8 mouse cellular contexts compared by ENCODE assay signal in genomic region chr7:126759050-126759671, GRCm38 (mm10). TPM values are rescaled to one million over a fixed set of nuclear protein-coding genes. Genes with fewer than 3 reads are reported as not detected.
A peak's percentile ranks its signal among the peaks of the same experiment; 100 is the strongest.
DNase-seq lines count a peak whose midpoint lies in the region; ATAC-seq and TF ChIP-seq lines count a peak whose summit lies in the region.

TSS of gene Mapk3 (plus strand) at chr7:126759601.

- H3K4me1 ChIP-seq in embryonic fibroblast, embryonic 13.5 days (ENCODE audit: control insufficient read depth, insufficient read depth, low read length): peaks cover 3% of the 10 kb centered on the region; the same call in 1 of the 2 replicates
- peaks cover 18% of the 10 kb centered on the region for H3K4me1 ChIP-seq in limb, embryonic 14.5 days (ENCODE audit: control insufficient read depth, insufficient read depth, low read length)
- peaks cover 21% of the 10 kb centered on the region for H3K4me1 ChIP-seq in midbrain, embryonic 16.5 days (ENCODE audit: control insufficient read depth, insufficient read depth, low read length)
- H3K4me1 ChIP-seq in spleen, adult 2 months (ENCODE audit: control insufficient read depth, insufficient read depth, insufficient read length): peaks cover 10% of the 10 kb centered on the region; the same call in 1 of the 2 replicates

- ATAC-seq in limb, embryonic 14.5 days (ENCODE audit: low FRiP score, low read depth): peak; percentile 79
- peak; percentile 73 for ATAC-seq in midbrain, embryonic 16.5 days

- peak within 1 kb of the TSS; percentile 85 for H3K9ac ChIP-seq in limb, embryonic 14.5 days (ENCODE audit: low read depth, low read length, severe bottlenecking)
- H3K9ac ChIP-seq in midbrain, embryonic 16.5 days (ENCODE audit: low read depth, low read length): peak within 1 kb of the TSS; percentile 92

- peak within 1 kb of the TSS; percentile 85 for H3ac ChIP-seq in C2C12 (ENCODE audit: control insufficient read depth, insufficient read length, low read depth)

- no peaks in the 10 kb centered on the region for H3K27me3 ChIP-seq in C2C12 (ENCODE audit: control insufficient read depth, insufficient read depth, insufficient read length)
- no peaks in the 10 kb centered on the region for H3K27me3 ChIP-seq in limb, embryonic 14.5 days (ENCODE audit: control insufficient read depth, insufficient read depth, low read length)
- H3K27me3 ChIP-seq in midbrain, embryonic 16.5 days (ENCODE audit: control insufficient read depth, insufficient read depth, low read depth, low read length): no peaks in the 10 kb centered on the region
- H3K27me3 ChIP-seq in spleen, adult 2 months (ENCODE audit: control insufficient read depth, insufficient read depth, low read length): no peaks in the 10 kb centered on the region

- WGBS in limb, embryonic 14.5 days: 0% methylated on average over 3 of the region's 38 CpGs
- WGBS in midbrain, embryonic 16.5 days: under 1% methylated on average over 27 of the region's 38 CpGs
- 2% methylated on average over 34 of the region's 38 CpGs for WGBS in spleen, adult 2 months

- TF ChIP-seq POLR2A in embryonic fibroblast, embryonic 13.5 days (IDR thresholded peaks at IDR 0.05; ENCODE audit: low read depth, low read length): no peak; the same call in 1 of the 2 replicates
- TF ChIP-seq POLR2A in limb, embryonic 14.5 days (IDR thresholded peaks at IDR 0.05; ENCODE audit: borderline replicate concordance, extremely low read depth, insufficient read depth, insufficient read length): no peak
- no peak for TF ChIP-seq POLR2A in spleen, adult 2 months (IDR thresholded peaks at IDR 0.05; ENCODE audit: low read depth, low read length)

- no peaks in the 10 kb centered on the region for H3K9me3 ChIP-seq in limb, embryonic 14.5 days (ENCODE audit: control insufficient read depth, low read length)
- H3K9me3 ChIP-seq in midbrain, embryonic 16.5 days (replicated peaks; ENCODE audit: control insufficient read depth, low read length, poor library complexity, severe bottlenecking): no peaks in the 10 kb centered on the region

- peak; percentile 62 for TF ChIP-seq CTCF in C2C12 (IDR thresholded peaks at IDR 0.05; ENCODE audit: control insufficient read depth, insufficient read depth, insufficient read length)
- peak; percentile 67; the same call in 1 of the 2 replicates for TF ChIP-seq CTCF in embryonic fibroblast, embryonic 13.5 days (IDR thresholded peaks at IDR 0.05; ENCODE audit: borderline replicate concordance, insufficient read depth, low read length)
- TF ChIP-seq CTCF in spleen, adult 2 months (IDR thresholded peaks at IDR 0.05; ENCODE audit: extremely low read depth, insufficient read depth, insufficient read length, insufficient replicate concordance): peak; percentile 62; the same call in 1 of the 2 replicates

- H3K4me2 ChIP-seq in limb, embryonic 14.5 days (replicated peaks; ENCODE audit: low read depth, low read length, severe bottlenecking): peak within 1 kb of the TSS; percentile 93
- peak within 1 kb of the TSS; percentile 76 for H3K4me2 ChIP-seq in midbrain, embryonic 16.5 days (ENCODE audit: low read length)

- peaks cover 9% of the 10 kb centered on the region for H3K36me3 ChIP-seq in C2C12 (ENCODE audit: control insufficient read depth, insufficient read depth)
- peaks cover 18% of the 10 kb centered on the region for H3K36me3 ChIP-seq in limb, embryonic 14.5 days (ENCODE audit: control insufficient read depth, insufficient read depth, low read length)
- H3K36me3 ChIP-seq in midbrain, embryonic 16.5 days (ENCODE audit: control insufficient read depth, insufficient read depth, low read length): peaks cover 9% of the 10 kb centered on the region
- H3K36me3 ChIP-seq in spleen, adult 2 months (ENCODE audit: control insufficient read depth, insufficient read depth, low read length): no peaks in the 10 kb centered on the region; the same call in 1 of the 2 replicates

- H3K79me2 ChIP-seq in C2C12 (ENCODE audit: control insufficient read depth, insufficient read depth): peaks cover 22% of the 10 kb centered on the region

- peak; percentile 95 for DNase-seq in brain, adult 2 months (ENCODE audit: low read depth, low spot score)
- DNase-seq in heart, adult 9 months (ENCODE audit: low spot score in 2 of 2): peak; percentile 92 to 93
- DNase-seq in kidney, adult 9 months: peak; percentile 95
- peak; percentile 90 for DNase-seq in limb, embryonic 14.5 days (ENCODE audit: low spot score)
- peak; percentile 82 to 86 for DNase-seq in spleen, adult 2 months (ENCODE audit: low read depth in 1 of 2, low spot score in 2 of 2)

- H3K4me3 ChIP-seq in C2C12 (ENCODE audit: insufficient read depth, poor library complexity, severe bottlenecking): peak within 1 kb of the TSS; percentile 68
- peak within 1 kb of the TSS; percentile 88 for H3K4me3 ChIP-seq in embryonic fibroblast, embryonic 13.5 days (ENCODE audit: insufficient read depth, low read length)
- peak within 1 kb of the TSS; percentile 77 for H3K4me3 ChIP-seq in limb, embryonic 14.5 days (replicated peaks; ENCODE audit: low read length)
- peak within 1 kb of the TSS; percentile 77 for H3K4me3 ChIP-seq in midbrain, embryonic 16.5 days (ENCODE audit: low read depth, low read length)
- peak within 1 kb of the TSS; percentile 78 for H3K4me3 ChIP-seq in spleen, adult 2 months (ENCODE audit: extremely low read depth, insufficient read depth, insufficient read length)

- H3K27ac ChIP-seq in embryonic fibroblast, embryonic 13.5 days (ENCODE audit: insufficient read depth, low read length): peak within 1 kb of the TSS; percentile 38
- peak within 1 kb of the TSS; percentile 77 for H3K27ac ChIP-seq in limb, embryonic 14.5 days (replicated peaks; ENCODE audit: low read depth, low read length)
- H3K27ac ChIP-seq in midbrain, embryonic 16.5 days (ENCODE audit: low read length): peak within 1 kb of the TSS; percentile 91
- peak within 1 kb of the TSS; percentile 63 for H3K27ac ChIP-seq in spleen, adult 2 months (ENCODE audit: insufficient read depth, low read length)

- H3K79me3 ChIP-seq in C2C12 (ENCODE audit: low read depth): peaks cover 1% of the 10 kb centered on the region

TF ChIP-seq in C2C12, 6 proteins besides CTCF, POLR2A, EP300 and RAD21:
- TF ChIP-seq FOSL1 (IDR thresholded peaks at IDR 0.05; ENCODE audit: insufficient read depth, low read length, poor library complexity, severe bottlenecking) (no peak), USF1 (IDR thresholded peaks at IDR 0.05; ENCODE audit: low read depth) (peak; percentile 81)

RNA-seq across cellular contexts. Expression of gene Mapk3, which starts in this region (rescaled TPM):
- polyA plus RNA-seq in C2C12 (2012; fragmentation: generic; extraction: Trizol): 168 TPM
- 132 and 145 TPM in 2 replicates for polyA plus RNA-seq in embryonic fibroblast, embryonic 13.5 days (2011; ENCODE audit: insufficient read length, low read depth, missing spikeins)
- polyA plus RNA-seq in limb, embryonic 14.5 days (2012; rRNA removed): 134 and 151 TPM in 2 replicates
- polyA plus RNA-seq in limb, embryonic 14.5 days (2014; fragmentation: Nextera tagmentation; extraction: Ambion mirVana): 51.0 and 52.4 TPM in 2 replicates
- polyA plus RNA-seq in midbrain, embryonic 16.5 days (2015; fragmentation: Nextera tagmentation; extraction: Ambion mirVana): 111 and 112 TPM in 2 replicates
- polyA plus RNA-seq in spleen, adult 2 months (2012; rRNA removed): 97.0 and 108 TPM in 2 replicates

Comparison
In these comparisons a context has a peak if more than half of its experiments do, and no peak if none do; other contexts are left out.
1. Peak in every context shown above with its lines: DNase-seq, ATAC-seq, H3K4me3 ChIP-seq and H3K27ac ChIP-seq.
2. H3K27ac ChIP-seq: peak in every context shown above with its lines; median percentile 91 in midbrain, embryonic 16.5 days; 77 in limb, embryonic 14.5 days; 63 in spleen, adult 2 months; 38 in embryonic fibroblast, embryonic 13.5 days.